Mouse (Mus musculus) leukemia stem cell, adult 10-12 weeks (primary cell): Measurements from ENCODE around the gene Apol9a. TPM values are rescaled to one million over a fixed set of nuclear protein-coding genes. Genes with fewer than 3 reads are reported as not detected.

Source experiments
- polyA plus RNA-seq: library from polyadenylated mRNA; stranded (reverse); fragments of >175 nt; gene quantifications from 2 replicates; pipeline ENCODE4 v1.2.3, GENCODE M21; 2012; ENCODE audit warnings: low replicate concordance

Gene Apol9a
- 0.34 TPM in 1 of 2 replicates, not detected in the other for polyA plus RNA-seq

DNA sequence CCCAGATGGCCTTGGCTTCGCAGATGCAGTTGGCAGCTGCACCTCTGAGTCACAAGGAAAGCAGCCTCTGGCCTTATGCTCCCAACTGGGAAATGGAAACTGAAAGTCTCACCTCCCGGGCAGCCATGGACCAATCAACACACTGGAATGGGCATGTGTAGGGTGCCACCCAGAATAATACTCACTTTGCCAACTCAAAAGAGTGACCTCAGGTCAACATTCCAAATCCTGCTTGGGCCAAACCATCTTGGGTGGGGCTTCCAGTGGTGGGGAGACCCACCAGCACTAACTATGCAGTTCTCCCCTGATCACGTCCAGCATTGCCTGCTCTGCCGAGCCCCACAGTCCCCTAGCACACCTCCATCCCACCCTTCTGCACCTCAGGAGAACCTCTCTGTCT is at the start of gene Apol9a:
TSS of gene Apol9a (minus strand) at position 101 of the 400 bp plus-strand sequence.

DNA sequence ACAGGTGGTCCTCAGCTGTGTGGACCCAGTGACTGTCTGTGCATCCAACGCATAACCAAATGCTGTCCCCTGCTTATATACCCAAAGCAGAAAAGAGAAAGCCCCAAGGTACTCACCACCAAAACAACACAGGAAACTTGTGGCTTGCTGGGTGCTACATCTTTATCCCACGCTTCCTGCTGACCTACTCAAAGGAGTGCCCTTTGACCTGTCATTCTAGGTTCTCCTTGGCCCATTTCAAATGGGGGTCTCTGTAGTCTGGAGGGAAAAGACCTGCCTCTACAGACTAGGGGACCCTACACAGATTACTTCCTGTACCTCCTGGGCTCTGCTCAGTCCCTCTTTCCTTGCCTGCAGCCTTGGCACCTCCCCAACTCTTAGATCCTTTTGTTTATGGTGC is 36.5 kb upstream of the Apol9a start, which contains the start of gene Apol7b:
TSS of gene Apol7b (minus strand) at position 101 of the 400 bp plus-strand sequence.

DNA sequence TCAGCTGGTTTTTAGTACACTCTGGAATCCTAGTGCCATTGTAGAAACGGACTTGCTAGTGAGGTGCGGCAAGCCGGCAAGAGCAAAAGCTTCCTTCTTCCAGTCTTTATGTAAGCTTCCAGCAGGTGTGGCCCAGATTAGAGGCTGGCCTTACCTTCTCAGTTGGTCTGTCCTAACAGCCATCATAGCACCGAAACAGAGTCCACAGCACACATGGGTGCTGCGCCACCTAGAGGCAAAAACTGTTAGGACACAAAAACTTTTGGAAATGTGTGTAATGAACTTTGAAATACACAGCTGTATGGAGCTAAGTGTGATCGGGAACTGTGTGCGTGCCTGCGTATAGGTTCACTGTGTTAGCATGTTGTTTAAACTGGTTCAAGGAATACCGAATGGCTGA is 11.9 kb downstream of the Apol9a start, which contains the start of gene Apol7a:
TSS of gene Apol7a (minus strand) at position 84 of the 400 bp plus-strand sequence.

Other genes starting within 250 kb of the Apol9a start
- 0.51 and 0.92 TPM in 2 replicates for gene Rbfox2, start 104.1 kb downstream of the Apol9a start, polyA plus RNA-seq
- not detected in 2 replicates for gene Apol7a, start 12.0 kb downstream of the Apol9a start, polyA plus RNA-seq
- not detected in 2 replicates for gene Apol7b, start 36.4 kb upstream of the Apol9a start, polyA plus RNA-seq
- 0.06 and 0.16 TPM in 2 replicates for gene Apol10a, start 65.9 kb upstream of the Apol9a start, polyA plus RNA-seq
- gene Apol11a, start 97.1 kb upstream of the Apol9a start, polyA plus RNA-seq = not detected in 2 replicates
- not detected in 2 replicates for gene Apol7c, start 122.2 kb upstream of the Apol9a start, polyA plus RNA-seq
- gene 1700025B11Rik, start 150.8 kb upstream of the Apol9a start, polyA plus RNA-seq = not detected in 2 replicates
- gene Apol10b, start 185.0 kb upstream of the Apol9a start, polyA plus RNA-seq = 0.07 TPM in 1 of 2 replicates, not detected in the other
- gene Gm36245, start 188.1 kb upstream of the Apol9a start, polyA plus RNA-seq = not detected in 2 replicates
- gene Apol11b, start 232.2 kb upstream of the Apol9a start, polyA plus RNA-seq = 2.8 and 4.6 TPM in 2 replicates